Mouse (Mus musculus) regulatory T cell (primary cell): ENCODE measurements around the gene 2210010C04Rik.

Experiments used
- in situ Hi-C: fragments of 300-600 bp; cut with MboI, MseI; formaldehyde crosslinking; loops from one replicate; pipeline ENCODE4 v1.15.1; 2025; ENCODE audit warnings: high pct_unique_total_duplicates

2210010C04Rik gene

GRCm38 (mm10) chr6:41035409-41035808, at the start of gene 2210010C04Rik:
Gene 2210010C04Rik (minus strand): TSS chr6:41035509.
- in situ Hi-C loops = no loop called here

DNA sequence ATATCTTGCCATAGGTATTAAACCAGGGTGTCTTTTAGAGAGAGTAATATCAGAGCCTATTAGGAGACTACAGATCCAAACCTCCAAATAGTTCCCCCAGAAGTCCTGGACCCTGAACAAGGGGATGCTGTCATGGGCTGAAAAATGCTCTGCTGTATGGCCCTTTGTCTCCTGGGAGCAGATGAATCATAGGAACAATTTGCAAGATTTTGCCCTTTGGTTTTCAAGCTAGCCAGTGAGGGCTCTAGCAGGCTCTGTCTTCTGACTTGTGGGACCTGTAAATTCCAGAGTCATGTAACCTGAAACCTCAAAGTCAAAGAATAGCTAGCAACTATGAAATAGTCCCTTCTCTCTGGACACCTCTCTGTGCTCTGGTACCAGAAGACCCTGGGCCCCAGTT, 44.8 kb upstream of the 2210010C04Rik start:
- in situ Hi-C loops = no loop called here

GRCm38 (mm10) chr6:41078539-41079303, 43.4 kb upstream of the 2210010C04Rik start:
- in situ Hi-C loops = no loop called here

DNA sequence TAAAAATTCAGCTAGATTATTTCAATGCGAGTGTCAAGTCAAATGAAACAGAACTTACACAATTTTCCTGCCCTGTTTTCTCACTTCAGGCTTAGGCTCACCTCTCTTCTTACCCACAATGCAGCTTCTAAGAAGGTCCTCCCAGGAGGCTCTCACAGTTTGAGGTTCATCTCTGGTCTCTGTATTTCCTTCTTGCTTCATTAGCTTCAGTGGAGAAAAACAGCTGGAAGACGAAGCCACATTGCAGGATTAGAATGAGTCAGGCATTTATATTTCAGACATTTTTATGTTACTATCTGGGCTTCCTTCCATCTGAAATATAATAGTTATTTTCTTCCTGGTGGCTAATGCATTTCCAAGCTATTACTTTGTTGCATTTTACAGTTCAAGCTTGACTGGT, 40.4 kb upstream of the 2210010C04Rik start:
- in situ Hi-C loops = no loop called here

- in situ Hi-C loops = no loop called here
Measured at GRCm38 (mm10) chr6:41063332-41063731, 28.0 kb upstream of the 2210010C04Rik start.

- in situ Hi-C loops = no loop called here
Measured at GRCm38 (mm10) chr6:41062746-41063145, 27.4 kb upstream of the 2210010C04Rik start.

- in situ Hi-C loops = no loop called here
Measured at GRCm38 (mm10) chr6:41062081-41062480, 26.8 kb upstream of the 2210010C04Rik start.

- in situ Hi-C loops = no loop called here
Measured at GRCm38 (mm10) chr6:41061085-41061484, 25.8 kb upstream of the 2210010C04Rik start.

- in situ Hi-C loops = no loop called here
Measured at GRCm38 (mm10) chr6:41057653-41058052, 22.3 kb upstream of the 2210010C04Rik start.

DNA sequence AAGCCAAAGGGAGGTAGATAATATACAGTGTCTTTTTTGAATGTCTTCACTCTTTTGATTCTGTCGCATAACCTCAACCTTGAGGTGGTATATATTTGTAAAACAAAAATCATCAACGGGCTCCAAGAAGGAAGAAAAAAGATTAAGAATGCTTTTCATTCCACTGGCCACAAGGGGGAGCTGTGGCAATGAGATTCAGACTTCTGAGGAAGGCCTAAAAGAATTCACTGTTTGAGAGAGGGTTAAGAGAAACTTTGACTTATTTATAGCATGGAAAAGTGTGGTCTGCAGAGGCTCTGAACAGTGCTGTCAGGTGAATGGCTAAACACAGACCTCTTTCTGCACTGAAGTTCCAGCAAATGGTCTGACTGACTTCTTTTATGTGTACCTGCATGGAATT, 20.3 kb upstream of the 2210010C04Rik start:
- in situ Hi-C loops = no loop called here

DNA sequence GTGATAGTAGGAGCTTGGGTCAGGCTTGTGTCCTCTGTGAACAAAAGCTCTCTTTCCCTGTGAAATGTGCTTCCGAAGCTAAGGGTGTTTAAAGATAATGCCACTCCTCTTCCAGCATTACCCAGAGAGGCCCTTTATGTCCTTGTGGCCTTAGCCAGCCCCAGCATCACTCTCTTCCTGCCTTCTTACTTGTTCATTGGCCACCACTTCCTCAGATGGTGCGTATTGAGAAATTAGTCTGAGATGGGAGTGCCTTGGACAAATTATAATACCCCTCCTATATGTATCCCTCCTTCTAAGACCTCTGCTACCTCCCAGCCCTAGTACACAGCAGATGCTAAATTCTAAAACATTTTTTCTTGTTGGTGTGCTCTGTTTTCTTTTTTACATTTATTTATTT, 19.1 kb upstream of the 2210010C04Rik start:
- in situ Hi-C loops = no loop called here

- in situ Hi-C loops = no loop called here
Measured at GRCm38 (mm10) chr6:41051824-41052223, 16.5 kb upstream of the 2210010C04Rik start.

DNA sequence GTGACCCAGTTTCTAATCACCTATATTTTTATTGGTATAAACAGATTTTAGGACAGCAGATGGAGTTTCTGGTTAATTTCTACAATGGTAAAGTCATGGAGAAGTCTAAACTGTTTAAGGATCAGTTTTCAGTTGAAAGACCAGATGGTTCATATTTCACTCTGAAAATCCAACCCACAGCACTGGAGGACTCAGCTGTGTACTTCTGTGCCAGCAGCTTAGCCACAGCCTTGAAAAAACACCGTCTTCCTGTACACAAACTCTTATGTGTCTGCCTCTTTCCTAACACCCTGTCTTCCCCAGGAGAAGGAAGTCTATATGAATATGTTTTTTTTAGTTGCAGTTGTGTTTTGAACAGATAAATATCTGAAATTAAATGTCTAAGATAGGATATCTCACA, 13.3 kb upstream of the 2210010C04Rik start:
- in situ Hi-C loops = loop anchor here (5.0 kb wide), 1 partner anchor 509 kb away; no protein-coding TSS in a partner anchor

DNA sequence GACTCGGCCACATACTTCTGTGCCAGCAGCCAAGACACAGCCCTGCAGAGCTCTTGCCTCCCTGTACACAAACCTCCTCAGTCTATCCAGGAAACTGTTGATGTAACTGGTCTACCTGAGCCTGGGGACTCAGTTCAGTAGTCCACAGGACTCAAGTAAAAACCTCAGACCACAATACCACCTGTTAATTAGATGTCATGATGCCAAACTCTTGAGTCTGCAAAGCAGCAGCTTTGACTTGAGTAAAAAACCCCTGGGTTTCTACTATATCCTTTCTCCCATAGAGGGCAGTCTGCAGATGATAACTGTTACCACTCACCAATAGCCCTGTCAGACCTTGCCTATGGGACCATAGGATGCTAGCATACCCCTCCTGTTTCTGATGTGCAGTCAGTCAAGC, 12.7 kb upstream of the 2210010C04Rik start:
- in situ Hi-C loops = loop anchor here (5.0 kb wide), 1 partner anchor 509 kb away; no protein-coding TSS in a partner anchor

DNA sequence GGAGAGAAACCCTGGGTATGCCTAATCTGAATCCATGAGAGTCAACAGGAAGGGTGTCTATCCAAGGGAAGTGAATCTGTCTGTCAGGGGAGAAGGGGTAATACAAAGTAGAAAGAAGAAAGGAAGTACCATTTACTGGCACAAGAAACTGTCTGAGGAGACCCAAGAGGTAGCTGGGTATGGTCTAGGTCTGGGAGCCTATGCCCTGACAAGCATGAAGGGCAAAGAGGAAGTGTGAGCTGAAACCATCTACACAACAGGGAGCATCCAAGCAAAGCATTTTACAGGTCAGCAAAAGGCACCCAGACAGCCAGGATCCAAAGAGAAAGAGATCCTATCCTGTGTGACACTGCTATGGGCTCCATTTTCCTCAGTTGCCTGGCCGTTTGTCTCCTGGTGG, 11.9 kb upstream of the 2210010C04Rik start:
- in situ Hi-C loops = loop anchor here (5.0 kb wide), 1 partner anchor 510 kb away; no protein-coding TSS in a partner anchor

GRCm38 (mm10) chr6:41046553-41046952, 11.2 kb upstream of the 2210010C04Rik start:
- in situ Hi-C loops = loop anchor here (5.0 kb wide), 1 partner anchor 511 kb away; no protein-coding TSS in a partner anchor

GRCm38 (mm10) chr6:41044753-41045152, 9.4 kb upstream of the 2210010C04Rik start:
- in situ Hi-C loops = loop anchor here (5.0 kb wide), 1 partner anchor 513 kb away; no protein-coding TSS in a partner anchor

GRCm38 (mm10) chr6:41044314-41044713, 9.0 kb upstream of the 2210010C04Rik start:
- in situ Hi-C loops = no loop called here

DNA sequence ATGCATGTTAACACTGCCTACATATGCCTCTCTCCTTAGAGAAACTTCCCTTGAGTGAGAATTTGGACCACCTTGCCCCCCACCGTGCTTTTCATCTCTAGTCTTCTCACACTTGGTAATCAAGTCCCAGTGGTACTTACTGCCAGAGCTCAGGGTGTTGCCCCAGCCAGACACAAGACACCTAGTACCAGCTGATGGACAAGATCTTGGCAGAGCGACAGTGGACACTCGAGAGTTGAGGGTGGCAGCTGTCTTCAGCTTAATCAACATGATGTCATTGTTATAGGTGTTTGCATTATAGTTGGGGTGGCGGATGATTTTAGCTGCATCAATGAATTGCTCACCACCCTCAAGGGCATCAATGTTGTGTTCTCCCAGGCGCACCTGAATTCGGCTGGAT, 2.5 kb downstream of the 2210010C04Rik start:
- in situ Hi-C loops = no loop called here

- in situ Hi-C loops = no loop called here
Measured at GRCm38 (mm10) chr6:41032231-41032630, 3.1 kb downstream of the 2210010C04Rik start.

GRCm38 (mm10) chr6:41030821-41031220, 4.5 kb downstream of the 2210010C04Rik start:
- in situ Hi-C loops = no loop called here

DNA sequence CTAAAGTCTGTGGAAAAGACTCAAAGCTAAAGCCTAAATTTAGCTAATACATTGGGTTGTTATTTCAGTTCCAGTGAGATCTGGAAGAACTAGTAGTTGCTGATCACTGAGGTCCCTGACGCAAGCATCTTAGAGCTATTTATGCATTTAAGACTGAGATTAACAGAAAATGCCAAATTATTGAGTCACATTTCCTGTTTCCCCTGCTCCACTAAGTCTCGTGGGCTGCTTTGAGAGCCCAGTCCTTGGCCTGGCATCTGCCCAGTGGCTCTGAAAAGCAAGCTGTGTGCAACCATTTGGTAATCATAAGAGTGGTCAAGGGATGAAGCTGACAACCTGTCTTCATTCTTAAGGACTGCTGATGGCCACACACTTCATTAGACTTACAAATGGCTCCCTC, 8.3 kb downstream of the 2210010C04Rik start:
- in situ Hi-C loops = no loop called here
